Mouse (Mus musculus): ENCODE data around the gene Serpina5.
"Not testable (repeated sequence)": the region's sequence is repeated elsewhere in the genome, so short reads cannot be mapped to it uniquely, and the experiment has no call there.

Gene Serpina5

DNA sequence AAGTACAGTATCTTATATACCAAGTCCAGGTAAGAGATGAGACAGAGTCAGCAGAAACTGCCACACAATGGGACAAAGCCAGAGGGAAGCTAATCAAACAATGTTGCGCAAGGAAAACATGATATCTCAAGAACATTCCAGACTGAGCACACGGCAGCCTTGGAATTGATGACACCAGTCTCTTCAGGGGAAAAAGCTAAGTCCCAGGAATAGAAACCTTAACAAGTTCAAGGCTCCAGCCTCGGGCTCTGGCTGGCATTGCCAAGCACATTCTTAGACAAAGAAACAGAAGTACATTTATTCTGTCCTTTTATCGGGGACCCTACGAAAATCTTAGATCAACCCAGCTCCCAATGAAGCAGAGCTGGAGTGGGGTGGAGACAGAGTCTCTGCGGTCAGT is at the start of gene Serpina5:
TSS of gene Serpina5 (plus strand) at position 346 of the 400 bp plus-strand sequence.
- DNase-seq: no peak

DNA sequence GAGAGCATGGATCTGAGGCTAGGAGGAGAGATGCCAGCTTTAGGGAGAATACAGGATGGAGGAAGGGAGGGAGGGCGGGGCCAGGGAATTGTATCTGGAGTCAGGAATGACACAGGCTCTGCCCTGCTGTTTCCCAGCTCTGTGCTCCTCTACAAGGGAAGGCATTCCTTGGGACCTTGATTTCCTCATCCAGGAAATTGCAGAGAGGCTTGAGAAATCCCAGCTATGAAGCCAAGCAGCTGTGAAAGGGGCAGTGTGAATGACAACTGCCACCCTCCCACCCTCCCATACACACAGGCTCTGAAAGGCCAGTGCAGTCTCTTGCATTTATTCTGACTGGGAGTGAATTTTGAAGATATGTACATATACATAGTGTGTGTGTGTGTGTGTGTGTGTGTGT is 46.9 kb upstream of the Serpina5 start:
- no peak for DNase-seq

DNA sequence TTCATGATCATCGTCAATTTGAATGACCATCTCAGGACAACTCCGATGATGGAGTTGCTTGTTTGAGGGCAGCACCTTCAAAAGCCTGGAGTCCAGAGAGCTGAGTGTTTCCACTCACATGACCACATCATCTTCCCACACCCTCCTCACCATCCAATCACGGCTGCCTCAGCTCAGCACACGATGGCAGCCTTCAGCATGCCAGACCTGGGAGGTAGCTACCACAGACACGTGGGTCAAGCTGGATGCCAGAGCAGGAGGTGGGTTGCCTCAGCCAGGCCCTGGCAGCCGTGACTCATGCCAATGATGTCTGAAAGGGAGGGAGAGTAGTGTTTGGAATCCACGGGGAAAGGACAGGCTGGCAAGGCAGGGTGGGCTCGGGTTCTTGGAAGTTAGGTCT is 45.2 kb upstream of the Serpina5 start:
- DNase-seq: no peak

DNA sequence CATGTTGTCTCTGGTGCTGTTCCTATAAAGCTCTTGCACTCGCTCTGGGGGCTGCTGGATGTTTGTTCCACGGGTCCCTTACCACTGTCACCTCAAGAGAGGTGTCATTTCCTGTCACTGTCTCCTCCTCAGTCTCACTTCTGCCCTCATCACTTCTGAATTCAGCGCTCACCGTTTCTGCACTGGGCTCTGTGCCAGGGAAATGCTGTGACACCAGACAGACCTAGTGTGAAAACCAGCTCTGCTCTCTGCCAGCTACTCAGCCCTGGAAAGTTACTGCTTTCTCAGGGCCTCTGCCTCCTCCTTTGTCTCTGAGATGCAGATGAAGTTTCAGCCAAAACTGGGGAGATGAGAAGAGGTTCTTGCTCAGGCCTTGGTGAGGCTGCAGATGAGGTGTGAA is 43.9 kb upstream of the Serpina5 start:
- peak; percentile 26 for DNase-seq

DNA sequence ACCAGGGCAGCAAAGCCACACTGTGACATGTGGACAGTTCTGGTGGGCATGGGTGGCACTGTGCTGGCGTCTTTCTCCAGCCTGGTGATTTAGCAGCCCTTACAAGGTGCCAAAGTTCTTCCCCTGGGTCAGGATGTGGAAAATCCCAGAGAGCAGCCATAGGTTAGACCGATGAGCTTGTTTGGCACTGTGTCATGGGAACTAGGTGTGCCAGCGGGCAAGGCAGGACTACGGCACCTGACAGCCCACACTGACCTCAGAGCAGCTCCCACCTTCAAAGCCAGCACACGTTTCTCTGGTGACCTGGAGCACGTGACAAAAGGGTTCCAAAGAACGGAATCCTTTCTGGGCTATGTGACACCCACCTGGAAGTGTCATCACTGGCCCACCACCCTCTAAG is 43.4 kb upstream of the Serpina5 start:
- DNase-seq: no peak

DNA sequence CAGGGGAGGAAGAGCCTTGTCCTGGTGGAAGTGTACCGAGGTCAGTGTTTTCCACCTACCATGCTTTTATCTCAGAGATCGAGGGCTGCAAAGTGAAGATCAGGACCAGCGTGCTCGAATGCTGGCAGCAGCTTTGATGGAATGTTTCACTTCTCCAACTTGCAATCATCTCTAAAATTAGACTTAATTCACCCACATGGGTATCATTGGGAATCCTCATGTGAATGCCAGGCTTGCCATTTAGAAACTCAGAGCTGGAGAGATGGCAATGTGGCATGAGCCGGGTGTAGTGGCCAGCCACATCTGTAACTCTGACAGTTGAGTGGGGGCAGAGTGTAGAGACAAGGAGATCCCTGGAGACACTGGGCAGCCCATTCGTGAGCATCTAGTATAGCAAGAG is 40.8 kb upstream of the Serpina5 start:
- no peak for DNase-seq

DNA sequence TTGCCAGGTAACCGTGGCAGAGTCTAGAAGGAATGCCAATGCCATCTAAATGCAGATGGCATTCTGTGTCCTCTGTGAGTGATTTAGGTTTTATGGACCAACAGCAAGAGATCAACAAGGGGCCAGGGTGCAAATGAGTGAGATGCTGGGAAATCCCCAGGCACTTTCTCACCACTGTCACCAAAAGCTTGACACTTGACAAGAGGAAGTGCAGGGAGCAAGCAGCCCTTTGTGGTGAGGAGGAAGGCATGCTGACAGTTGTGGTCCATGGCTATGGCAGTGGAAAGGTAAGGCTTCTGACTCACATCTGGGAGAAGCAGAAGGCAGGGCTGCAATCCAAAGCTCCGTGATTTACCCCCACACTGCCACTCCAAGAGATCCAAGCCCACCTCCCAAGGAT is 39.1 kb upstream of the Serpina5 start:
- no peak for DNase-seq

DNA sequence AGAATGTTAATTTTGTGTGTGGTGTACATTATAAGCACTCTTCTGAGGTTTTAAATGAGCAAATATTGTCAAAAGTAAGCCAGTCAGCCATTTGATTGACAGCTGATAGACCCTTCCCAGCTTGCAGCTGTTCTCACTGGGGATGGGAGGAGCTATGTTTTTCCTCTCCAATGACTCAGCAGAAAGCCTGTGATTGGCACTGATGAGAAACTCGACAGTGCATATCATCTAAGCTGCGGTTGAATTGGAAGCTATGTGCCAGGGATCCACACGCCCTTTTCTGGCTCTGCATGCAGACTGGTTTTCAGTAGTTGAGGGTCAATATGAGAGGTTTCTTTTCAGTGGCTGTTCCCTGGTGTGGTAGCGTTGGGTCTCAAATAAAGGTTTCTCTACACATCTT is 36.4 kb upstream of the Serpina5 start:
- DNase-seq: no peak

DNA sequence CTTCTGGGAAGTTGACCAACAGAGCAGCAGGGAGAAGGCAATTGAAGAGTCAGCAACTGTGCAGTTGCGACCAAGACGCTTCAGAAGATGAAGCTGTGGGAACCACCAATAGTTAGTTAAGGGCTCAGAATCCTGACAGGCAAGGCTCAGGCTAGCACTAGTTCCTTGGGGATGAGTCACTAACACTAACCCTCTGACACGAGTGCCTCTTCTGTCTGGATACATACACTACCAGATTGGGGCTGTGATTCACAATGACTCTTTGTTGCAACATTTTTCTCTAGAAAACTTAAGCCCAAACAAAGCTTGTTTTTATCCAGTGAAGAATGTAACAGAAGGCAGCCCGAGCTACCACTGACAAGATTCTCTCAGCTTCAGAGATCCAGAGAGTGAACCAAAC is 35.9 kb upstream of the Serpina5 start:
- no peak for DNase-seq

DNA sequence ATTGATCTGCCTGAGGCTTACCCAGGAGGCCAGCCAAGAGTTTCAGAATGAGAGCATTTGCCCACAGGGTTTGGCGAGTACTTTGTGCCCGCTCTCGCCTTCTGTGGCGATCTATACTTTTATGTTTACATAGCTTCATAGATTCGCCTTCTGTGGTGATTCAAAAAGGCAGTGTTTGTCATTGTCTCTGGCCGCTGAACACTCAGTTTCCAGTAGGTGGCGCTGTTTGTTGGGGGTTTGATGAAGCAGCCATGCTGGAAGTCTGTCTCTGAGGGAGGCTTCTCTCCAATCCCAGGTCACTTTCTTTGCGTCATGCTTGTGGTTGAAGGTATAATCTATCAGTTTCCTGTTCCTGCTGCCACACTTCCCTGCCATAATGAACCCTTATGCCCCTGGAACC is 34.7 kb upstream of the Serpina5 start:
- peak; percentile 80 for DNase-seq

DNA sequence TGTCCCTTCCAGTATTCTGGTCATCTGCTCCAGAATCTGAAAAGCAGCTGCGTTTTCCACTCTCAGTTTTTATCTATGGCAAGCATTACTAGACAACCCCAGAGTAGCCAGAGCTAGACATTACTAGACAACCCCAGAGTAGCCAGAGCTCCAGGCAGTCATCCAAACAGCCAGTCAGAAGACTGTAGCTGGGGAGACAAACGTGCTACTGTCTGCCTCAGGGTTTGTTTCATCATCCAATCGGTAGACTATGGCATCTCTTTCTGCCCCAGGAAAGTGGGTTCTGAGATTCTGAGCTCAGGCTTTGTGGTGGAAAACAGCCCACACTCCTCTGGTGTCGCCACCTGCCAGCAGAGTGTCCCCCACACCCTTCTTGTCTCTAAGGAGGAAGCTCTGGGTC is 33.4 kb upstream of the Serpina5 start:
- peak; percentile 62 for DNase-seq

DNA sequence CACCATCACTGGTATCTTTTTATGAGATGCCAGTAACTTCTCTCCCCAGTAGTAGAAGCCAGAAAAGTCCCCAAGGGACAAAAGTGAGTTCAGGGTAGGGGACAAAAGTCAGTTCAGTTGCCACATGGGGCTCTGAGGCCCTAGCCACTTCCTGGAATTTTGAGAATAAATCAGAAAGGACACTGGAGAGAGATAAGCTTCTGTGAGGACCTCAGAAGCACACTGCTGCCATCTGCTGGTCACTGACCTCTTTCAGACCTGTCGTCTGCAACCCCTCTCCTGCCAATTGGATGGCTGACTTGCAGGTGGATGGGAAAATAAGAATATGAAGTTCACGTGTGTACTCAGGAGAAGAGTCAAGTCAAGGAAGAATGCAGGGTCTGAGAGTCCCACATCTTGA is 31.3 kb upstream of the Serpina5 start:
- peak; percentile 93 for DNase-seq

DNA sequence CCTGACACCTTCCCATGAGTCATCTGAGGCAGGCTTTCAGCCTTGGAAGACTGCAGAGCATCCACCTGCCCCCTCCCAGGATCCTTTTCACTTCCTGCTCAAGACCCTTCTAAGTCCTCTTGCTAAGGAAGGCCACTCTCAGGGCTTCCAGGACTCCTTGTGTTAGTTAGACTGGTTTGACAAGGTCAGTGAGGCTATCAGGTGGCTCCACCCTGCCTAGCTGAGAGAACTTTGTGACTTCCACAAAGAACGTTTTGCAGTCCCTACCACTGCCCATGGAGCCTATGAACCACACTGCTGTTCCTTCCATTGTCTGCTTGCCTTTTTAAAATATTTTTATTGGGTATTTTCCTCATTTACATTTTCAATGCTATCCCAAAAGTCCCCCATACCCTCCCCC is 29.2 kb upstream of the Serpina5 start:
- no peak for DNase-seq

DNA sequence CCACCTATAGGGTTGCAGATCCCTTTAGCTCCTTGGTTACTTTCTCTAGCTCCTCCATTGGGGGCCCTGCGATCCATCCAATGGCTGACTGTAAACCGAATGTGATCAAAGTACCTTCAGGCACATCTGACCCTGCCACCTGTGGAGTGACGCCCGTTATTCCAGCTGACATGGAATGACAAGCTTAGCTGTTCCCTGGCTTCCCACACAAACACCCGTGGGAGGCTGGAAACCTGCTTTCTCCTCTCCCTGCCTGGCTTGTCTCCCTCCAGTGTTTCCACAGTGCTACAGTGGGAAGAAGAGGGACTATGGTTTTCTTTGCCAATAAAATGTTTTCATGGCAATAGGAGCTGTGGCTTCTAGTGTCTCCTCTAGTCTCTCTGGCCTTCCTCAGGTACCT is 28.6 kb upstream of the Serpina5 start:
- no peak for DNase-seq

DNA sequence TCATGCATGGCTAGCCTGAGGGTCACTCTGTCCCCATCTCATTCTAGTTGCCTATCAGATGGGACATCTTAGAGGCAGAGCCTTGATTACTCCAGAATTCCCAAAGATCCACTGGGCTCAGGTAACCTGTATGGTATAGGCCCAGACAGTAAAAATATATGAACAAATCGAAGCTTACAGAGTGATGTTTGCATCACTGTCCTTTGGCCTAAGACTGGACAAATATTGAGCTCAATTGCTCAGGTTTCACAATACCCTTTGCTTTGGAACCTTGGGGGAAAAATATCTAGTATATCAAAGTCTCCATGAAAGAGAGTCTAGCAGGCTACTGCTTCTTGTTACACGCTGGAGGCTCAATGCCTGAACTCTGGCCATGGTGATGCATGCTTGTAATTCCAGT is 10.8 kb upstream of the Serpina5 start:
- no peak for DNase-seq

DNA sequence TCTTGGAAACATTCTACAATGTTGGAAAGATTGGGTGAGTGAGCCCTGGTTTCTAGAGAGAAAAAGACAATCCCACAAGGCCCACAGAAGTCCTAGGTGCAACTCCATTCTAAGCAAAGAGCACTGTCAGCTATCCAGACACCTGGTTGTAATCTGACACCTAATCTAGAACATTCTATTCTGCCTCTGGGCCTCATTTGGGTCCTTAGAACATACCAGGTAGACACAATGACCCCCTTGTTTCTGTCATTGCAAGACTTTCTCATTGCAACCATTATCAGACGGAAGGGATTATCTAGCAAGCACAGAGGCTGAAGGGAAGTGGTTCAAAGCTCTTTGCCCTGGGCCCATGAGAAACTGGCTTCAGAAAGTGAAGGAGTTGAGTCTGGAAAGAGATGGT is 9.6 kb upstream of the Serpina5 start:
- no peak for DNase-seq

DNA sequence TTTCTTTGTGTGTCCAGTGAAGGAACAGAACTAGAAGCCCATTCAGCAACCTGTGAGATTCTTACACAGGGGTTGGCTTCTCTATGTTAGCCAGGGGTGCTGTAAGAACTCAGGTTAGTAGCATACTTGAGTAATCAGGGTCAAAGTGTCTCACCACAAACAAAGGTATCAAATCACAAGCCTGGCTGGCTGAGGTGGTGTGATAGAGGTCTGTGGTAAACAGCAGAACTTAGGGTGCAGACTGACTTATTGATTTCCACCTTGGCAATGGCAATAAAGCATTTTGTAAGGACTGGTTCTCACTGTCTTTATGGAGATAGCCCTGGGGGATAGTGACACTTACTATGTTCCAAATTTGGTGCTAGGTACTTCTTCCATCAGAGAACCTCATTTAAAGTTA is 4.9 kb downstream of the Serpina5 start:
- DNase-seq: no peak

DNA sequence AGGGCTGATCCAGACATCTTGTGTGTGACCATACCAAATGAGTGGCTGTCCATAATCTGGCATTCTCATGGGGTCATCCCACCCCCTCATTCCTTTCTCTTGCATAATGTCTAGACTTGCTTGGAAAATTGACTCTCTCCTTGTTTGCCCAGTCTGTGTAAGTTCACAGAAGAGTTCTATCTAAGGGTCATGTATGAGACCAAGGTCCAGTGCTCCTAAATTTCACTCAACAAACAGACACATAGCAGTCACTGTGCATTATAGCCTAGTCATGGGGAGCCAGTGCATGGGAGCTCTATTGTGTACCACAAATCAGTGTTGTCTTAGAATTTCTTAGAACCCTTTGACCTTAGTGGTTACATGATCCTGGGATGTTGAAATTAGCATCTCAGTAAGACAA is 6.0 kb downstream of the Serpina5 start:
- no peak for DNase-seq

DNA sequence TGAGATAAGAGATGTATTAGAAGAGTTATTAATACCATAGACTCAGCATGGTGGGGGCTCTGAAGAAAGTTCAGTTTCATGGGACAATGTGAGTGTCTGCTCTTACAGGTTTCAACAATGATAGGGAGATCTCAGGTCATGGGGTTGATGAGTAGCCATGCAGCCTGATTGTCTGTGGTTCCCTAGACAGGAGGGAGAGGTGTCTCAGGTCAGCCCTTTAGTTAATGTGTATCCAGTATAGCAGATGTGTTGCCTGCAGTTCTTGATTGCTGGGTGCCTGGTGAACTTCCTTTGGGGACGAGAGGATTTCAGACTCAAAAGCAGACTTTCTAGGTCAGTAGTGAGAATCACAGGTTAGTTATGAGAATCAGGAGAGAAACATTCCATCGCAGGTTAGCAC is 7.6 kb downstream of the Serpina5 start:
- peak; percentile 16 for DNase-seq

DNA sequence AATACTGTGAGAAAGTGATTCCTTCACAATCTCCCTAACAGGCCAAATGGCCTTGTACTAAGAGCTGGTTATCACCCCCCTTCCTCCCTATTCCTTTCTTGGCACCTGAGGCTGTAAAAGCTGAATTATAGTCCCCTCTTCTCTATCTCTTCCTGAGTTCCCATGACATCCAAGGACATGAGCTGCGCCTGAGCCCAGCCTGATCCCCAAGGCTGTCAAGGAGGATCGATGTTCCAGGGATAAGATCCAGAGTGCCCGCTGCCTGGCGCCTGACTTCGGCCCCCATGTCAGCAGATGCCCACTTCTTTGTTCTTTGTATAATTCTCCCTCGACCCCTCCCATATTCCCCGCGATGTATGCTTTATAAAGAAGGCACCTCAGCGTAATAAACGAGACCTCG is 11.4 kb downstream of the Serpina5 start, which contains the start of gene Serpina3a:
TSS of gene Serpina3a (plus strand) at position 392 of the 400 bp plus-strand sequence.
- DNase-seq: not testable (repeated sequence)

DNA sequence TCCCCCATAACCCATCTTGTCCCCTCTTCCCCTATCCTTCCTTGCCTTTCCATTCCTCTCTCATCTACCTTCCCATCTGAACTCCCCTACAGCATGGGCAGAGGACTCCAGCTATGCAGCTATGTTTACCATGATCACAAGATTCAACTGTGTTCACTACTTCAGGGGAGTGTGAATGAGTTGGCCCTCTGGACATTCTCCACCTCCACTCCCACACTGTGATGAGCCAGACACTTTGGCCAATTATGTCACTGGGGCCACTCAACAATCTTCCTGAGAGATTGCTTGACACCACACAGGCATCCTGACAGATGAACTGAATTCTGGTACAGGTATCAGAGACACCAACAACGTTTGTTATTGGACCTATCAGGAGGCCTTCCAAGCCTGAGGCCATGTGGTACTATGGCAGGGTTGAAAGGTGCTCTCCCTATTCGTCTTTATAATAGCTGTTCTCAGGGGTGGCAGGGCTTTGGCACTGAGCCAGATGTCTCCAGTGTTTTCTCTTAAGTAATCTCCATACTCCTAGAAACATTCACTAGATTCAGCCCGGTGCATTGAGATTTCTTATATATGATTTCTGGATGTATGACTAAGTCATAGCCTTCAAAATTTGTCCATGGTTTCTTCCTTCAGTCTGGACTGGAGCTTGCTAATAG is 14.1 kb downstream of the Serpina5 start:
- peak; percentile 48 for DNase-seq

DNA sequence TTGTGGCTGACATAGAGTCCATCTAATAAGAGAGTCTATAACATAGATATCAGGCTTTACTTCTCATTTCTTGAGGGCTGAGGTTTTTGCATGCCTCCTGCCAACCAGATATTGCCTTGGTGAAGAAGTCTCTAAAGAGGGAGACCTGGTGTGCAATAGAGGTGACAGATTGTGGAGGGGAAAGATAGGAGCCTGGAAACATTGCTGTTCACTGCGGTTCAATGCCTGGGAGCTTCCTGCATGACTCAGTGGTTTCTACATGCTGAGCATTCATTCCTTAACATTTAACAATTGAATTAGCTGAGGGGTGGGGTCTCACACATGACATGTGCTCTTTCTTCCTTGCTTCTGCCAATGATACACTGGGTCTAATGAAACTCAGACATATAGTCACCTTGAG is 22.2 kb downstream of the Serpina5 start:
- DNase-seq: no peak

DNA sequence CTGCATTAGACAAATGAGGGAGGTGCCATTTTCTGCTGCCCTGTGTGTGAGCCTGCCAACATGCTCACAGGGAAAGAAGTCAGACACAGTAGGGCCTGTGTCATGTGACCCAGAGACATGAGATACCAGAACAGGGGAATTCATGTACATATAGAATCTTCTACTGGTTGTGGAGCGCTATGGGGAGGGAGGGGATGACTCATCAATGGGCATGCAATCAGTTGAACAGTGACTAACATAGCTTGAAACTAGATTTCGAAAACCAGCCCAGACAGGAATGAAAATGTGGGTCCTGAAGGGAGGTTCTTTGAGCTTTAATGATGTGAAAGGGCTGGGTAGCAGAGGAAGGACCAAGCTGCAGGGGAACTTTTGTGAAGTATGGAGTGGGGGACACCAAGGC is 23.1 kb downstream of the Serpina5 start:
- DNase-seq: no peak

DNA sequence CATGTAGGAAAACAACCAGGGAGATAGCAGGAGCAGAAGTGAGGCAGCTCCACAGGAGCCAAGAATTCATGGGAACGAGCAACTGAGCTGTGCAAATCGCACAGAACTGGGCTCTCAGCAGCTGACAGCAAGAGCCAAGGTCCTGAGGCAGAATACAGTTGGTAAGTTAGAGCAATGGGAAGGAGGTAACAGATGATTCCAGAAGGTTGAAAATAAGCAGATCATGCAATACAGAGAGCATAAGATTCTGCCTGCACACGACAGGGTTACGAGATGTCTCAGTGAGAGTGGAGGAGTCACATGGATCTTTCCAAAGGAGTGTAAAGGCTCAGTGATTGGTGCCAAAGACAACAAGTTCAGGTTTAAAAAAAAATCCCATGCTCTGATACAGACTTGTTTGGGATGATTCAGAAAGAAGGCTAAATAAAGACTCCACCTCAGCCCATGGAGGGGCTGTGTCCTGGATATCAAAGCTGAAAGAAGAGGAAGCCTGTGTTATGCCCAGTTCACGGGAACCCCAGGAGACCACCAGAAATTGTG is 24.2 kb downstream of the Serpina5 start:
- DNase-seq: no peak

DNA sequence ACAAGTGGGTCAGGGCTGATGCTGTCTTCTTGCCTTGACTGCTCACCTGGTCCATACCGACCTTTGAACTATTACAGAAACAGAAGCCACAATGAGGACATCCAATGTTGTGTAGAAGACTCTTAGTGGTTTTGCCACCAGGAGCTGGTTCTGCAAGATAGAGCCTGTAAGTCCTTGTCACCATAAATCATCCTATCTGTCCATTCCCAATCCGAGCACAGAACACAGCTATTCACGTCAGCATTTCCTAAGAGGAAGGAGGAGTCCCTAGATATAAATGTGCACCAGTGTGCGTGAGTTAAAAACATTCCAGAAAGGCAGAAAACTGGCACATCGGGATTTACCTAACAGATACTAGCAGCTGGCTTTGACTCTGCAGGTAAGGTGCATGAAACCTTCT is 26.8 kb downstream of the Serpina5 start, which contains the start of gene Serpina3b:
TSS of gene Serpina3b (plus strand) at position 301 of the 400 bp plus-strand sequence.
- DNase-seq: no peak

Data from kidney, postnatal 10 days (tissue).